Mouse (Mus musculus) cerebellum, adult 2 months (tissue): ENCODE measurements around the gene Alox12.

ENCODE experiments used
- CTCF ChIP-seq: fragments of 200-500 bp; IDR thresholded peaks from 2 replicates; pipeline ENCODE4 v1.5.1; 2011; ENCODE audit warnings: low read depth, mild to moderate bottlenecking, control low read depth, low read length, moderate library complexity, borderline replicate concordance; ENCODE audit not compliant: insufficient read depth
- POLR2A ChIP-seq: fragments of 200-500 bp; IDR thresholded peaks from 2 replicates; pipeline ENCODE4 v1.6.1; 2011; ENCODE audit warnings: low read length, control low read depth, borderline replicate concordance; ENCODE audit not compliant: insufficient read depth

GRCm38 (mm10) chr11:70271641-70272040, 16.5 kb upstream of the Alox12 start:
- no peak for TF ChIP-seq POLR2A
- TF ChIP-seq CTCF = no peak
